Mouse (Mus musculus): ENCODE measurements around the gene Mgat4b.

The Mgat4b gene

DNA sequence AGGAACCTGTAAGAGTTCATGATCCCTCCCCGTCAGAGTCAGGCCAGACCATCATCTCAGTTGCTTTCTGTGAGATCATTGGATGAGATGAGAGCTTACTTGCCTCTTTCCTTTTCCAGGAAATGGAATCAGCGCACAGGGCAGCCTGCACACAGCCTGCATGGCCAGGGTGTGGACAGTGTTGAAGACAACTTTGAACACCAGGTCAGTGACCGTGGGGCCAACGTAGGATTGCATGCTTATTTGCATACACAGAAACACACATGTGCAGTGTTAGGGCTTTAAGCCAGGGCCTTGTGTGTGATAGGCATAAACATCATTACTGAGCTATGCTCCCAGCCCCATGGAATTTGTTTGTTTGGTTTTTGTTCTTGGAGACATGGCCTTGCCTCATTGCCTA, 13.2 kb upstream of the Mgat4b start:
- in situ Hi-C loops (cut with MboI; ENCODE audit: low pct_unique_long_range_greater_than_20kb in 1 of 2, low sequenced_read_pairs in 2 of 2, unreplicated experiment in 1 of 2) = no loop called here

DNA sequence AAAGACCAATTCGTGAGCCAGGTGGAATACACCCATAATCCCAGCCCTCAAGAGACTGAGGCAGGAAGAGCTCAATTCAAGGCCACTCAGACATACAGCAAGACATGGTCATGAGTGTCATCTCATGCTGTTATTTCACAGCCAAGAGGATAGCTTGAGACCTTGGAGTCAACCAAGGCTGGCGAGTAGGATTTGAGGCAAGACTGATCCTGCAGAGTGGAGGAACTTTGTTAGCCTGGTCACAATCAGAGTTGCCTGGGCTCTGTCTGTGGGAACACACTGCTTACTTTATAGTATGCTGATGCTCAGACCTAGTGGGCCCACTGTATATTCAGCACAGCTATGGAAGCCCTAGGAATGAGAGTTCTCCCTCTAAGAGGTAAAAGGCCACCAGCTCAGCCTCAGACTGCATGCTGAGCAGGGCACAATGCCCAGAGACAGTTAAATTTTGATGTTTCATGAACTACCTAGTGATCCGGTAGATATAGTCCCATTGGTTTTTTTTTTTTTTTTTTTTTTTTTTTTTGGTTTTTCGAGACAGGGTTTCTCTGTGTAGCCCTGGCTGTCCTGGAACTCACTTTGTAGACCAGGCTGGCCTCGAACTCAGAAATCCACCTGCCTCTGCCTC, 12.4 kb upstream of the Mgat4b start:
- in situ Hi-C loops (cut with MboI; ENCODE audit: low pct_unique_long_range_greater_than_20kb in 1 of 2, low sequenced_read_pairs in 2 of 2, unreplicated experiment in 1 of 2) = no loop called here

DNA sequence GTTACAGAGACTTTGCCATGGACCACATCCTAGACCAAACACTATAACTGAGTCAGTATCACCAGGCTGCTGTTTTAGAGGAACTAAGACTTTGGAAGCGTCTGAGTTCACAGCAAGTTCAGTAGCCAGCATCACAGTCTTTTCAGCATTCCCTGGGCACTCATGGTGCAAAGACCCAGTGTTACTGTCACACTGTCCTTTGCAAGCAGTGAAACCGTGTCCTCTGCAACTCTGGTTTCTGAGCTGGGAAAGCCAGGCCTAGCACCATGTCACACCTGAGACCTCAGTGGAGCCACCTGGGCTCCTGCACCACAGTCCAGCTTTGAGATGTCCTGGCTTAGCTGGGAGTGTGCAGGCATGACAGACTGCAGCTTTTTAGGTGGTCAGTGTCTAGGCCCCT, 11.8 kb upstream of the Mgat4b start:
- in situ Hi-C loops (cut with MboI; ENCODE audit: low pct_unique_long_range_greater_than_20kb in 1 of 2, low sequenced_read_pairs in 2 of 2, unreplicated experiment in 1 of 2) = no loop called here

DNA sequence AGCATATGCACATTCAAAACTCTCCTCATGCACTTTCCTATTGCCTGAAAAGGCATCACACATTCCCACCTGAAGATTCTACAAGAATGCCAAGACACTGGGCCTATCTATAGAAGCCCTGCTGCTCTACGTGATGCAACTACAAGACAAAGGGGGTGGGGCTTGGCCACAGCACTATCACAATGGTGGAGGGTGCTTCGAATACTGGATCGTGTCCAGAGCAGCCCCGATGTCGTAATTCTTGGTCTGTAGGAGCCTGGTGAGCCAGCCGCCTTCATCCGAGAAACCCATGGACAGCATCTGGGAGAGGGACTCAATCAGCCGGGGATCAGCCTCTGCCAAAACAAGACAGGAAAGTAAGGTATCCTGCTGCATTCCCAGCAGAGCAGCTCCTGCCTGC, 10.1 kb upstream of the Mgat4b start:
- in situ Hi-C loops (cut with MboI; ENCODE audit: low pct_unique_long_range_greater_than_20kb in 1 of 2, low sequenced_read_pairs in 2 of 2, unreplicated experiment in 1 of 2) = no loop called here

DNA sequence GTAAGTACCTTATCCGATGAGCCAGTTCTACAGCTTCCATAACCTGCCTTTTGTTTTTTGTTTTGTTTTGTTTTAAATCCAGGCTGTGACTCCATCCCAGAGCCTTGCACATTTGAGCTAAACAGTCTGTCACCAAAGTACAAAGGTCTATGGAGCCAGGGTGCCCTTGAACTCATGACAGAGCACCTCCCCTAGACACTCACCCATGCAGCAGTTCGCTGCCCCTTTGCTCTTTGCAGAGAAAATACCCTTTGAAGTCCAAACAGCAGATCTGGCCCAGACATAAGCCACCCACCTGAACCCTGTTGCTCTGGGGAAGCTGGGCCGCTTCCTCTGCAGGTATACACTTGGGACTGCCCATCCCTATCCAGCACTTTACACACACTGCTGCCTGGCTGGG, 9.1 kb upstream of the Mgat4b start:
- in situ Hi-C loops (cut with MboI; ENCODE audit: low pct_unique_long_range_greater_than_20kb in 1 of 2, low sequenced_read_pairs in 2 of 2, unreplicated experiment in 1 of 2) = no loop called here

DNA sequence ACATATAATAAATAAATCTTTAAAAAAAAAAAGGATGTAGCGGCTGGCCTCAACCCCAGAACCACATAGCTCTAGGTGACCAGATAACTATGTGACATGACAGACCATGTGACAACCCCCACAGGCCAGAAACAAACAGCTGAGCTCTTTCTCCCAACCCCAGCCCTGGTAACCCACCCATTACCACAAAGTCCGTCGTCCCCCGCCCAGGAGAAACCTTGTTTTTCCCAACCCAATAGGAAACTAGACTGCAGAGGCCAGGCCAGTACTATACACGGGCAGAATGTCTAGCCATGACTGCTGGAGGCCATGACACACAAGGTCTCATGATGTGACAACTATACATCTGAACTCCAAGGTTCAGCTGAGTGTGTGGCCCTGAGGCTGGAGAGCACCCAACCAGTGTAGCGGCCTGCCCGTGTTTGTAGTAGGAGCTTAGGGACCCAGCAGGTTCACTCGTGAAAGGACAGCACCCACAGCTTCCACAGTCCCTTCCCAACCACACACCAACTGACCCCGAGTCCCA, 7.3 kb upstream of the Mgat4b start:
- in situ Hi-C loops (cut with MboI; ENCODE audit: low pct_unique_long_range_greater_than_20kb in 1 of 2, low sequenced_read_pairs in 2 of 2, unreplicated experiment in 1 of 2) = no loop called here

DNA sequence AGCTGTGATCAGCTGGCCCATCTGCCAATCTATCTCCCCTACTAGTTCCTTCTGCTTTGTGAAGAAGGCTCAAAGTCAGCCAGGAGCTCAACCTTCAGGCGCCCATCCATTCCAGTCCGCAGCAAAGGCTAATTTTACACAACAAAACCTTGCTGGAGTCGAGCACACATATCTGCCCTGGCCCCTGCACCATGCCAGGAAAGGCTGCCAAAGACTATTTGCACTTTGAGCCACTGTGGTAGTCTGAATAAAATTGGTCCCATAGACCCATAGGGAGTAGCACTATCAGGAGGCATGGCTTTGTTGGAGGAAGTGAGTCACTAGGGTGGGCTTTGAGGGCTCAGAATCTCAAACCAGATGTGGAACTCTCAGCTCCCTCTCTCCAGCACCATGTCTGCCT, 5.3 kb upstream of the Mgat4b start:
- in situ Hi-C loops (cut with MboI; ENCODE audit: low pct_unique_long_range_greater_than_20kb in 1 of 2, low sequenced_read_pairs in 2 of 2, unreplicated experiment in 1 of 2) = no loop called here

DNA sequence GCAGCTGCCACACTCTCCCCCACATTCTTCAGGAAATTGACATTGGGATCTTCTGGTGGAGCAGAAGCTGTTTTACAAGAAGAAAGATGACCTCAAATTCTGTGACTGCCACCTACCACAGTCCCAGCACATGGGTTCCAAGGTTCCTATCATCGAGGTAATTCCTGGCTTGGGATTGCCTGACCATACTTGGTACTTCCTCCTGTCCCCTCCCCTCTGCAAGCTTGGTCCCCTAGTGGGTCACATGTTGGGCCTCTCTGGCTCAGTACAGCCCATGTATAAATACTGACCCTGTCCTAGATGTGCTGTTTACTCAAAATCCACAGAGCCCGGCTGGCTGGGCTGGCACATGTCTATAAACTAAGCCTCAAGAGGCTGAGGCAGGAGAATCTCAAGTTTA, 4.7 kb upstream of the Mgat4b start:
- in situ Hi-C loops (cut with MboI; ENCODE audit: low pct_unique_long_range_greater_than_20kb in 1 of 2, low sequenced_read_pairs in 2 of 2, unreplicated experiment in 1 of 2) = no loop called here

DNA sequence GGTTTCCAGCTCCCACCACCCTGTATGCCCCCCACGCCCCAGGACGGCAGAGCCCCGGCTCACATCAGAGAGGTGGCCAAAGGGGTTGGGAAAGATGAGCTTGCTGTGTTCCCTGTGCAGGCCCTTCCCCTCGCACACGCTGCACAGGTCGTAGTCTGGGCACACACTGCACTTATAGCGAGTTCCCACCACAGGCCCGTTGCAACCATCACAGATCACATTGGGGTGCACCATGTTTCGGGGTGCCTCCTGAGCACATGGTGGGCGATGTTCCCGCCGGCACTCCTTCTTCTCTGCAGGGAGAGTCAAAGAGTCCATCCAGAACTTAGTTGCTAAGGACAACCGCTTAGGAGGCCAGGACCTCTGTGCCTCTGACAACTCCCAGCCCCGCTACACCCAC, 3.3 kb upstream of the Mgat4b start:
- in situ Hi-C loops (cut with MboI; ENCODE audit: low pct_unique_long_range_greater_than_20kb in 1 of 2, low sequenced_read_pairs in 2 of 2, unreplicated experiment in 1 of 2) = no loop called here

DNA sequence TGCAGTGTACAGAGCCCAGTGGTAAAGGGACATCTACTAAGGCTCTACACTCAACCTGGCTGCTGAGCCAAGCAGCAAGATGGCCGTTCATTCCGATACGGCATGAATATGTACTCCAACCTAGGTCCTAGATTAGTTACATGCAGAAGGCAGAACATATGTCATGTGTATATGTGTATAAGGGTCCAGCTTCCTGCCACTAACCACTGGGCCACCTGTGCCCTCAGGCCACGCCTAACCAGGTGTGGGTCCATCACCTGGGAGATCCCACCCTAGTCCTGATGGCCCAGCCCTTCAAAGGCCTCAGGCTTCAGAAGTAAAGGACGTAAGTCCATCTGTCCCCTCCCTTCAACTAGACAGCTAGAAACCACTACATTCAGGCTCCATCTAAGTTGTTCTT, 2.7 kb upstream of the Mgat4b start:
- in situ Hi-C loops (cut with MboI; ENCODE audit: low pct_unique_long_range_greater_than_20kb in 1 of 2, low sequenced_read_pairs in 2 of 2, unreplicated experiment in 1 of 2) = no loop called here

DNA sequence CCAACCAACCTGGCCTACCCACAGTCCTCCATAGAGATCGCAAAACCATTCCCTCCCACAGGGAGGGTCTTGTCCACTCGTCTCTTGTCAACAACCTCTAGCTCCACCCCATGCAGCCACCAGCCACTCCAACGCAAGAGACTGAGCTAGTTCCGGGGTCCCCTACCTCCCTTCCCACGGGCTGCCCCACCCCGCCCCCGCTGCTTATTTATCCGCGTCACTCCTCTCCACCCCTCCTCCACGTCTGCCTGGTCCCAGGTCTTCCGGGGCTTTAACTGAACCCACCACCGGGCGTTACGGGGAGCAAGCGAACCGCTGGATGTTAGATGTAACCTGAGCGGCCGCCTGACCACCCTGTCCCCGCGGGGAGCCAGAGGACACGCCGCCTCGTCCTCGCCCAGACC, 587 bp upstream of the Mgat4b start:
- in situ Hi-C loops (cut with MboI; ENCODE audit: low pct_unique_long_range_greater_than_20kb in 1 of 2, low sequenced_read_pairs in 2 of 2, unreplicated experiment in 1 of 2) = no loop called here

DNA sequence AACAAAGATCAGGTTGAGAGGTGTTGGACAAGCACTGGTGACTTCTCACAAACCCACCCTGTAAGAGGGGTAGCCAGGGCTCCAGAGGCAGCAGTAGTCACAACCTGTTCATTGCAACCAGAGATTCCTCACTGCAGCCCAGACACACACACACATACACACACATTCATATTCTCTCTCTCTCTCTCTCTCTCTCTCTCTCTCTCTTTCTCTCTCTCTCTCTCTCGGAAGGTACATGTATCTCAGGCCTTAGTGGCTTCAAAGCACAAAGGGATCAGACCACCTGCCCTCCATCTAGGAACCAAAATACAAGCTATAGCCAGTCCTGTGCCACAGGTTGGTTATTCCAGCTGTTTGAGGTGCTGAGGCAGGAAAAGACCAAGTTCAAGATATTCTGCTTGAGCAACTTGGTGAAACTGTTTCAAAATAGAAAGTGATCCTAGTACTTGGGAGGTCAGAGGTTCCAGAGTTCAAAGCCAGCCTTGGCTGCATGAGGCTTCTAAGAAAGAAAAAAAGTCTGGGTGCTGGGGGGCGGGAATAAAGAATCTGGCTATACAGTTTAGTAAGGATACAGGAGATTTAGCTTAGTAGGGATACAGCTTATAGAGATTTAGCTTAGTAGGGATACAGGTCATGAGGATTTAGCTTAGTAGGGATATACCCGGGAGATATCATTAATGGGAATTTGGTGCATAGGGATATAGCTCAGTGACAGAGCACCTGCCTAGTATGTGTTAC, 801 bp downstream of the Mgat4b start:
- in situ Hi-C loops (cut with MboI; ENCODE audit: low pct_unique_long_range_greater_than_20kb in 1 of 2, low sequenced_read_pairs in 2 of 2, unreplicated experiment in 1 of 2) = no loop called here

DNA sequence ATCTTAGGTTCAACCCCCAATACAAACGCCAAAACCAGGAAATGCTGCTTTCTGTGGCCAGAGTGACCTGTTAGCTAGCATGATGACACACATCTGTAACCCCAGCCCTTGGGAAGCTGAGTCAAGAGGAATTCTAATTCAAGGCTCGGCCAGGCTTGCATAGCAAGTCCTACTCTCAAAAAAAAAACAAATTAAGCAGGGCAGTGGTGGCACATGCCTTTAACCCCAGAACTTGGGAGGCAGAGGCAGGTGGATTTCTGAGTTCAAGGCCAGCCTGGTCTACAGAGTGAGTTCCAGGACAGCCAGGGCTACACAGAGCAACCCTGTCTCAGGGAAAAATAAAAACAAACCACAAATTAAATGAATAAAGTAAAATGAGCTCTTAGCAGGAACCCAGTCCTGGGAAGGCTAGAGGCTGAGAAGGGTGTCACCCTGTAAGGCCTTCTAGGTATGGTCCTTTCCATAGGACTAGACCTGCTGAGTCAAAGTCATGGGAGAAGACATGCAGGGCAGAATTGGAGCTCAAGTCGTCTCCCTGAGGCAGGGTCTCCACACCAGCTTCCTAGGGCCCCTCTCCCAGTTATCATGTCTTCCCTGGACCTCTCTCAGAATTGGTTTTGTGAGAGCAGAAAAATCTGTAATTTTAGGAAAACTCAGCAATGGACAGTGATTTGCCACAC, 1.5 kb downstream of the Mgat4b start:
- in situ Hi-C loops (cut with MboI; ENCODE audit: low pct_unique_long_range_greater_than_20kb in 1 of 2, low sequenced_read_pairs in 2 of 2, unreplicated experiment in 1 of 2) = no loop called here

DNA sequence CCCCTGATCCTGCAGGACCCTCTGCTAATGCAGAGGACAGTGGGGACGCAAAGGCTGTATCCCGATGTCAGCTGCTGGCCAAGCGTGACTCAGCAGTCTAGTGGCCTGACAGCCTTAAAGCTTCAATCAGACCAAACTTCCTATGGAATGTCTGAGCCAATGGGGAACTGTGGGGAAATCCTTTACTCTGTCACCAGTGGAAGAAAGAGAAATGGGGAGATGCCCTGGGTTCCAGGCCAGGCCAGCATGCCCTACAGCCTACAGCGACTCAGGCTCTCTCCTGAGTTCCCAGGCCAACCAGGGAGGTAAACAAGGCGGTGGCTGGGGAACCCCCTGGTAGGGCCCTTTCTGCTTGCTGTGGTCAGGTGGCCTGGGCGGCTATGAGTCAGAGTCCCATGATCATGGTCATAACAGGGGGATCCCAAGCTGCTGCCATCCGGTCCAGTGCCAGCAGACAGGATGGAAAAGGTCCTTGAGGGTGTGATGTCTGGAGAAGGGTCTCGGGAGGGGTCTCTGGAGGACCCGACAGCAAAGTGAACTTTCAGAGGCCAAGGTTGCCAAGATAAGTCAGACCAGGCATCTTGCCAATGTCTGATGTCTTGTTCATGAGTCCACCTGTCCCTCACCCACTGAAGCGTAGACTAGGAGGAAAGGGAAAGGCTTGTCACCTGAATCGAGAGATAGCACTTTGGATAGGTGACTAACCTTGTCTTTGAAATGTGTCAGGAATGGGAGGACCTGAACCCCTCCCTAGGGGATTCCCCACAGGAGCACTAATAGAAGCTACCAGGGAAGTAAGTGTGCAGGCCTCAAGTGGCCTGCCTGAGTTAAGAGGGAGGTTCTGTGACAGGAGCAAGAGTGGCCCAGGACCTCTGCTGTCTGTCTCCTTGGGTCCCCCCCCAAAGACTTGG, 2.4 kb downstream of the Mgat4b start:
- in situ Hi-C loops (cut with MboI; ENCODE audit: low pct_unique_long_range_greater_than_20kb in 1 of 2, low sequenced_read_pairs in 2 of 2, unreplicated experiment in 1 of 2) = no loop called here

DNA sequence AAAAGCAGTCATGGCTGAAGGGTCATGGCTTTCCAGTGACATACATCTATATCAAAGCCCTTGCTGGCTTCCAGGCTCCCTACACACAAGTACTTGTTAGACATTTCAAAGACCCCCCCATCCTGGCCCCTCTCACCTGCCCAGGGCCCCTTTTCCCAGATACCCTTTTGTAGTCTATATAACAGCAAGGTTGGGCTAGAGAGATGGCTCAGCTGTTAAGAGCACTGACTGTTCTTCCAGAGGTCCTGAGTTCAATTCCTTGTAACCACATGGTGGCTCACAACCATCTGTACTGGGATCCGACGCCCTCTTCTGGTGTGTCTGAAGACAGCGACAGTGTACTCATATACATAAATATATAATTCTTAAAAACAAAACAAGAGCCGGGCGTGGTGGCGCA, 3.9 kb downstream of the Mgat4b start:
- in situ Hi-C loops (cut with MboI; ENCODE audit: low pct_unique_long_range_greater_than_20kb in 1 of 2, low sequenced_read_pairs in 2 of 2, unreplicated experiment in 1 of 2) = no loop called here

DNA sequence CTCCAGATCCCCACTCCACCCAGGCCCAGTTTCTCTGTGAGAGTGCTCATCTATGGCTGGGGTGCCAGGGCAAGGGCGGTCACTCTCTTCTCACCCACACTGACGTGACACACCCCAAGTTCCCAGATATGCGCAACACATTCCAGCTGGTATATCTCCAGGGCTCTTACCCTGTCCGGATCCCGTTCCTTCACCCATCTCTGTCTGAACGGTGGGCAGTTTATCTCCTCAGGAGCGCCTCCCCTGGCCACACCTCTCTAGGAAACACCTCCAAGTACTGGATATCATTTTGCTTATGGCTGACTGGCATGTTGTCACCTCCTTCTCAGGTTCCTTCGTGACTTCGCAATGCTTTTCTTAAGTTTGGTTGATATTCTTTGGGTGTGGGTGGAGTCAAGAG, 4.9 kb downstream of the Mgat4b start:
- in situ Hi-C loops (cut with MboI; ENCODE audit: low pct_unique_long_range_greater_than_20kb in 1 of 2, low sequenced_read_pairs in 2 of 2, unreplicated experiment in 1 of 2) = no loop called here

DNA sequence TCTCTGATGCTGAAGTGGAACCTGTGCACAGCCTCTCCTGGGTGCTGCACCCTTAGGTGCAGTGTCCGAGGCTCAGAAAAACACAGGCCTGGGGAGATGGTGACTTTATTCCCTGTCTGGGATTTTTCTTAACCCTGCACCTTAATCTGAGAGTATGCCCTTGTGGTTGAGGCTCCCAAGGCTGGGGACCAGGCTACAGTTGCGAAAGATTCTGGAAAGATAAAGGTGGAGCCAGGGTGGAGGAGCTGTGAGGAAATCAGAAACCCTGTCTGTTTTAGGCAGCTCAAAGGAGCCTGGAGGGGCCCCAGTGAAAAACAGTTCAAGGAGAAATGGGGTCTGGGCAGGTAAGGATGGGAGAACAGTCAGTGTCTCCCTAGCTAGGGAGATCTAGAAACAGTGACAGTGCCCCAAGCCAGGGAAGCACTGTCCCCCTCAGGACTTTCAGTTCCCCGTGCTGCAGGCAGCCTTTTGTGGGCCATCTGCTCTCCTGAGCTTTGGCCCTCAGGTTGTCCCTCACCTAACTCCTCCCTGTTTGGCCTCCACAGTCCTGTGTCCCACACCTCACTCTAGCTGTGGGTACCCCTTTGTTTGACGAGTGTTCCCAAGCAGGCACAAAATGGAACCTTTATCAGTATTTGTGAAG, 6.2 kb downstream of the Mgat4b start:
- in situ Hi-C loops (cut with MboI; ENCODE audit: low pct_unique_long_range_greater_than_20kb in 1 of 2, low sequenced_read_pairs in 2 of 2, unreplicated experiment in 1 of 2) = no loop called here

DNA sequence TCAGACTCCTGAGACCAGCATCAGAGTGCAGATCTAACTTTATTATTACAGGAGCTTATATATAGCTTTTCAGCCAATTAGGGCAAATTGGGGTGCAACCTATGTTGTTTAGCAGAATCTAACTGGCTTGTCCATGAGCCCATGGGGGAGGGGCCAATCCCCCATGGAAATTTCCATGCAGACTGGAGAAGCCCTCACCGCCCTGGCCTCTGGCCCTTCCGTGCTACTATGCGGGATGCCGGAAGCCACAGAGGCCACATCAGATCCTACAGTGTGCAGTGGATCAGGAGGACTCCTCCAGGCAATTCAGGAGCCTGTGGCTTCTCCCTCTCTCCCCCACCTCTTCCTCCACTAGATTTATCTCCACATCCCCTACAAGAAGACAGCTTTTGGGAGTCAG, 7.1 kb downstream of the Mgat4b start:
- in situ Hi-C loops (cut with MboI; ENCODE audit: low pct_unique_long_range_greater_than_20kb in 1 of 2, low sequenced_read_pairs in 2 of 2, unreplicated experiment in 1 of 2) = no loop called here
